25 mouse cellular contexts compared by ENCODE assay signal in the genomic region with DNA sequence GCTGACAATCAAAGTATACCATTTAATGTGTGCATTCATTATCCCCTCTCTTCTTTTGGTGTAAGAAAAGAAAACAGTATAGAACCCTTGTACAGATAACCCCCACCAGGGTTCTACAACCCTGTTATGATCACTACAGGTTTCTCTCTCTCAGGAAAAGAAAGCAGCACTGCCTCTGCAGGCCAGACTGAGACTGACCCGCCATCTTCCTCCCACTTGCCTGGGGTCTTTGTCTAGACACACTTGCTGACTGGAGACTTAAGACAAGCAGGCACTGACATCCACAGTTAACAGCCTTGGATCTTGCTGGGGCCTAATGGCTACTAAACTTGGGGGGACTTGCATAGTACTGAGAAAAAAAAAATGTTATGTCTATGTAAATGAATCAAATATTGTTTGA. TPM values are rescaled to one million over a fixed set of nuclear protein-coding genes. Genes with fewer than 3 reads are reported as not detected.
DNase-seq lines count a peak whose midpoint lies in the region; ATAC-seq and TF ChIP-seq lines count a peak whose summit lies in the region.
"Had no signal": no experiment of that assay in that cellular context is flagged by ENCODE, and none has a peak within 500 bp of the region (broad histone marks: within the 10 kb centered on the region; RNA-seq: fewer than 3 reads in every experiment).

No protein-coding gene starts in this region.

- WGBS in forebrain, embryonic 11.5 days: 21% methylated on average over 1 of the region's 1 CpGs
- WGBS in forebrain, postnatal 0 days: 21% methylated on average over 1 of the region's 1 CpGs
- 48% methylated on average over 1 of the region's 1 CpGs for WGBS in midbrain, embryonic 11.5 days
- WGBS in midbrain, embryonic 14.5 days: 64% methylated on average over 1 of the region's 1 CpGs

- no peak overlapping the region for H3K4me2 ChIP-seq in forebrain, embryonic 11.5 days (ENCODE audit: low read depth, low read length, severe bottlenecking)
- H3K4me2 ChIP-seq in forebrain, postnatal 0 days (ENCODE audit: low read depth): no peak overlapping the region
- H3K4me2 ChIP-seq in midbrain, embryonic 11.5 days: no peak overlapping the region
- no peak overlapping the region for H3K4me2 ChIP-seq in midbrain, embryonic 14.5 days (ENCODE audit: low read length)
- H3K4me2 ChIP-seq: embryonic facial prominence, embryonic 15.5 days; heart, embryonic 15.5 days; hindbrain, embryonic 15.5 days; intestine, embryonic 15.5 days; lung, embryonic 14.5 days; midbrain, embryonic 13.5 days; neural tube, embryonic 13.5 days had no signal

- no peak; the same call in 1 of the 2 replicates for TF ChIP-seq CTCF in forebrain, postnatal 0 days (IDR thresholded peaks at IDR 0.05; ENCODE audit: low read depth)

- H3K27me3 ChIP-seq in forebrain, embryonic 11.5 days (ENCODE audit: control insufficient read depth, insufficient read depth, low read length): no peaks in the 10 kb centered on the region
- no peaks in the 10 kb centered on the region for H3K27me3 ChIP-seq in forebrain, postnatal 0 days (ENCODE audit: insufficient read depth, low read length)
- no peaks in the 10 kb centered on the region for H3K27me3 ChIP-seq in midbrain, embryonic 11.5 days (ENCODE audit: control insufficient read depth, insufficient read depth, low read length)
- H3K27me3 ChIP-seq in midbrain, embryonic 14.5 days (ENCODE audit: control insufficient read depth, insufficient read depth, low read length): no peaks in the 10 kb centered on the region
- H3K27me3 ChIP-seq: embryonic facial prominence, embryonic 15.5 days; heart, embryonic 15.5 days; hindbrain, embryonic 15.5 days; intestine, embryonic 15.5 days; midbrain, embryonic 13.5 days; neural tube, embryonic 13.5 days had no signal

- no peak overlapping the region for H3K27ac ChIP-seq in forebrain, embryonic 11.5 days (ENCODE audit: low read depth, low read length)
- H3K27ac ChIP-seq in forebrain, postnatal 0 days (ENCODE audit: low read depth, low read length): no peak overlapping the region
- no peak overlapping the region for H3K27ac ChIP-seq in midbrain, embryonic 11.5 days (ENCODE audit: low read depth, low read length)
- no peak overlapping the region for H3K27ac ChIP-seq in midbrain, embryonic 14.5 days (replicated peaks; ENCODE audit: low read depth, low read length)
- H3K27ac ChIP-seq: embryonic facial prominence, embryonic 15.5 days; heart, adult 2 months; heart, embryonic 15.5 days; hindbrain, embryonic 15.5 days; intestine, embryonic 15.5 days; liver, embryonic 14.5 days; midbrain, embryonic 13.5 days; neural tube, embryonic 13.5 days had no signal

- 0 out of 2 replicates have a peak, but pooled peaks cover 1% of the 10 kb centered on the region for H3K4me1 ChIP-seq in forebrain, embryonic 11.5 days (replicated peaks; ENCODE audit: control insufficient read depth, insufficient read depth, low read length)
- H3K4me1 ChIP-seq in forebrain, postnatal 0 days (ENCODE audit: insufficient read depth): no peaks in the 10 kb centered on the region
- no peaks in the 10 kb centered on the region for H3K4me1 ChIP-seq in midbrain, embryonic 11.5 days (ENCODE audit: control insufficient read depth, insufficient read depth, low read length)
- no peaks in the 10 kb centered on the region for H3K4me1 ChIP-seq in midbrain, embryonic 14.5 days (ENCODE audit: control insufficient read depth, insufficient read depth, low read length)
- H3K4me1 ChIP-seq: embryonic facial prominence, embryonic 15.5 days; hindbrain, embryonic 15.5 days; intestine, embryonic 15.5 days; midbrain, embryonic 13.5 days; neural tube, embryonic 13.5 days had no signal

- DNase-seq in forebrain, embryonic 11.5 days (ENCODE audit: low spot score): no peak
- no peak for DNase-seq in forebrain, postnatal 0 days
- no peak for DNase-seq in midbrain, embryonic 11.5 days (ENCODE audit: low spot score, missing footprints)
- no peak for DNase-seq in midbrain, embryonic 14.5 days
- DNase-seq in forelimb bud, embryonic 11.5 days (ENCODE audit: low read depth, low spot score): peak; percentile 47
- DNase-seq in liver: no peak
- DNase-seq in thymus, postnatal 0 days (ENCODE audit: low spot score): no peak
- DNase-seq: adrenal gland, adult 2 months; cerebellum, adult 11-12 months; cerebellum, postnatal 14 days; gastrocnemius, postnatal 25 days; heart, adult 2 months; heart, postnatal 36 days; kidney, adult 8-10 months; kidney, postnatal 10 days; lung, embryonic 14.5 days; thymus, adult 18-20 months; thymus, postnatal 4 days had no signal

- H3K9me3 ChIP-seq in forebrain, embryonic 11.5 days (ENCODE audit: control insufficient read depth, low read length): no peaks in the 10 kb centered on the region
- no peaks in the 10 kb centered on the region for H3K9me3 ChIP-seq in forebrain, postnatal 0 days (ENCODE audit: low read length)
- no peaks in the 10 kb centered on the region for H3K9me3 ChIP-seq in midbrain, embryonic 11.5 days (ENCODE audit: control insufficient read depth, low read length)
- no peaks in the 10 kb centered on the region for H3K9me3 ChIP-seq in midbrain, embryonic 14.5 days (ENCODE audit: control insufficient read depth, low read length)
- H3K9me3 ChIP-seq: embryonic facial prominence, embryonic 15.5 days; heart, embryonic 15.5 days; hindbrain, embryonic 15.5 days; intestine, embryonic 15.5 days; midbrain, embryonic 13.5 days; neural tube, embryonic 13.5 days had no signal

- H3K36me3 ChIP-seq in forebrain, embryonic 11.5 days (ENCODE audit: control insufficient read depth, insufficient read depth, low read length): no peaks in the 10 kb centered on the region
- 0 out of 2 replicates have a peak, but pooled peaks cover 2% of the 10 kb centered on the region for H3K36me3 ChIP-seq in forebrain, postnatal 0 days (ENCODE audit: insufficient read depth)
- no peaks in the 10 kb centered on the region for H3K36me3 ChIP-seq in midbrain, embryonic 11.5 days (ENCODE audit: control insufficient read depth, insufficient read depth, low read length)
- 0 out of 2 replicates have a peak, but pooled peaks cover 3% of the 10 kb centered on the region for H3K36me3 ChIP-seq in midbrain, embryonic 14.5 days (ENCODE audit: control insufficient read depth, insufficient read depth, low read length)
- H3K36me3 ChIP-seq: embryonic facial prominence, embryonic 15.5 days; heart, embryonic 15.5 days; hindbrain, embryonic 15.5 days; intestine, embryonic 15.5 days had no signal

- H3K9ac ChIP-seq in forebrain, embryonic 11.5 days (ENCODE audit: low read length): no peak overlapping the region
- no peak overlapping the region for H3K9ac ChIP-seq in forebrain, postnatal 0 days
- H3K9ac ChIP-seq in midbrain, embryonic 11.5 days (ENCODE audit: low read length): no peak overlapping the region
- H3K9ac ChIP-seq in midbrain, embryonic 14.5 days (replicated peaks; ENCODE audit: low read length): no peak overlapping the region
- H3K9ac ChIP-seq: embryonic facial prominence, embryonic 15.5 days; heart, embryonic 15.5 days; hindbrain, embryonic 15.5 days; intestine, embryonic 15.5 days; liver, embryonic 14.5 days; lung, embryonic 14.5 days; midbrain, embryonic 13.5 days; neural tube, embryonic 13.5 days had no signal

- peak; percentile 73 for ATAC-seq in forebrain, embryonic 11.5 days (replicated peaks; ENCODE audit: low FRiP score)
- no peak for ATAC-seq in forebrain, postnatal 0 days
- peak; percentile 55; the same call in 1 of the 2 replicates for ATAC-seq in midbrain, embryonic 11.5 days (ENCODE audit: low FRiP score)
- ATAC-seq in midbrain, embryonic 14.5 days (ENCODE audit: low FRiP score, low TSS enrichment): no peak
- ATAC-seq: intestine, embryonic 15.5 days; midbrain, embryonic 13.5 days had no signal

- H3K4me3 ChIP-seq in forebrain, embryonic 11.5 days (ENCODE audit: low read depth, low read length): no peak overlapping the region
- H3K4me3 ChIP-seq in forebrain, postnatal 0 days (ENCODE audit: low read depth, low read length): no peak overlapping the region
- no peak overlapping the region for H3K4me3 ChIP-seq in midbrain, embryonic 11.5 days (ENCODE audit: low read depth, low read length)
- no peak overlapping the region for H3K4me3 ChIP-seq in midbrain, embryonic 14.5 days (replicated peaks; ENCODE audit: low read depth, low read length)
- H3K4me3 ChIP-seq: embryonic facial prominence, embryonic 15.5 days; heart, adult 2 months; heart, embryonic 15.5 days; hindbrain, embryonic 15.5 days; intestine, embryonic 15.5 days; midbrain, embryonic 13.5 days; neural tube, embryonic 13.5 days had no signal

RNA-seq across cellular contexts. Expression of gene Mindy3, which starts 42.2 kb away (rescaled TPM):
- polyA plus RNA-seq in forebrain, embryonic 11.5 days (2014; fragmentation: Nextera tagmentation; extraction: Ambion mirVana): 38.1 and 40.5 TPM in 2 replicates
- total RNA-seq in forebrain, postnatal 0 days (2014; rRNA removed): 53.9 and 60.4 TPM in 2 replicates
- 45.6 and 48.4 TPM in 2 replicates for polyA plus RNA-seq in forebrain, postnatal 0 days (2015; fragmentation: Nextera tagmentation; extraction: Ambion mirVana)
- polyA plus RNA-seq in midbrain, embryonic 11.5 days (2014; fragmentation: Nextera tagmentation; extraction: Ambion mirVana): 43.8 and 48.3 TPM in 2 replicates
- polyA plus RNA-seq in midbrain, embryonic 14.5 days (2014; fragmentation: Nextera tagmentation; extraction: Ambion mirVana): 53.2 and 56.7 TPM in 2 replicates
- polyA plus RNA-seq in thymus, postnatal 0 days (2015; fragmentation: Nextera tagmentation; extraction: Ambion mirVana): 41.1 and 41.9 TPM in 2 replicates

Comparison
In these comparisons a context has a peak if more than half of its experiments do, and no peak if none do; other contexts are left out.
1. ATAC-seq: peak in forebrain, embryonic 11.5 days (single experiment) and midbrain, embryonic 11.5 days (single experiment); none in forebrain, postnatal 0 days (single experiment) and midbrain, embryonic 14.5 days (single experiment).